Mouse (Mus musculus) layer of hippocampus, postnatal 10 days (tissue): ENCODE data around the gene Ewsr1. TPM values are rescaled to one million over a fixed set of nuclear protein-coding genes. Genes with fewer than 3 reads are reported as not detected.

Experiments used
- DNase-seq, 2 experiments: peaks; one replicate each; pipeline ENCODE4 v3.0.0; 2021; ENCODE audit warnings: low spot score in 2 of 2
- long read RNA-seq: library from polyadenylated mRNA; stranded (forward); transcript quantifications from one replicate; pipeline ENCODE4 v2.0.0, GENCODE M21; 2023
- total RNA-seq, 2 experiments: library from RNA; stranded (reverse); gene quantifications; 2 replicates each; pipeline ENCODE4 v1.2.3; 2021

Ewsr1 gene
- 100 to 1,000 TPM; 332 TPM for total RNA-seq
- long read RNA-seq, transcript Ewsr1-203 (17 exons, 2,588 nt), result major isoform, 79 of 179 reads
- long read RNA-seq, partial matches to known transcripts, result 43 of 179 reads
- long read RNA-seq, other reads (novel, unspliced or antisense), result 55 of 179 reads

DNA sequence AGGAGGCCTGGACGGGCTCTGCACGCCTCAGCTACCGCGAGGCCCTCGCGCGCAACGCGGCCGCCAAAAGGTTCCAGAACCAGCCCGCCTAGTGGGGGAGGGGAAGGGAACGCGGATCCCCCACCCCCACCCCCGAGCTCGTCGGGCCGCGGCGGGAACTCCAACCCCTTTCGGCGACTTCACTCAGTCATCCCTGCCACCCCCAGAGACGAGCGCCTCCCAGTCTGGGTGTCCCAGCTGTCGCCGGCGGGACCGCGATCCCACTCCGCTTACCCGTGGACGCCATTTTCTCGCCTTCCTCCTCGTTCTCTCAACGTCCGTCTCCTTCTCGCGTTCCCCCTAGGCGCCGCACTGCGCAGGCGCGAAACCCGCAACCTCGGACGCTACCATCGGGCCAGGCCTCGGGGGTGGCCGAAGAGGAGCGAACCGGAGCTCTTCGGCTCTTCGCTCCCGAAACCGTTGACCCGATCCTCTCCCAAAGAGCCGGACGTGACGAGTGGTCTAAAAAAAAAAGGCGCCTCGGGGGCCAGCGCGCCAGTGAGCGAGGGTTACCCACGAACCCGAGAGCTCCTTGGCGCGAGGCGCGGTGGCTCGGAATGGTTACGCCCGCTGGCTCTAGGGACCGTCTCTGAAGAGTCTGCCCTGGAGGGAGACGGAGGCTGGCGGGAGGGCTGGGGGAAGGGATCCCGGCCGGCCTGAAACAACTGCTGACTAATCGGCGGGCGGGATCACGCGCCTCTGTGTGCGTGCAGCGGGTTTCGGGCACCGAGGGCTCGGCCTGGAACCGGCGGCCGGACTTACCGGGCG is at the start of gene Ewsr1, which contains the start of gene Rhbdd3:
Gene Ewsr1, minus strand, starts transcription at position 531 of the 807 bp plus-strand sequence.
Gene Rhbdd3, plus strand, starts transcription at position 191 of the 807 bp plus-strand sequence.
- DNase-seq, result peak; percentile 99 to 100

DNA sequence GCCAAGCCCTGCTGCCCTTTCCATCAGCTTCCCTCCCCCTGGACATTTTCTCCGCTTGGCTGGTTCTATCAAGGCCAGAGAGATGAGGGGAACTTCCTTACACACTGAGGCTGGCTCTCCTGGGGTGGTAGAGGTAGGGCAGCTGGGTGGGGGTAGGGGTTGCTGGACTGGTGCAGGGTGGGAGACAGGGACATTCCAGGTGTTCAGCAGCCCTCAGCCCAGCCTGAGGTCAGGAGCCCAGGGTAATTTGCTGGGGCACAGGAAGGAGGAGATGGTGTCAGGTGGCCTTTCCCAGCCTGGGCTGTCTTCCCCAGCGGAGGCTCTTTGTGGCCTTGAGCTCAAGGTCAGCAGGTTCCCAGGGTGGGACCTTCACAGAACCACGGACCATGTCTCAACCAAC is 46.5 kb upstream of the Ewsr1 start:
- DNase-seq, result no peak

DNA sequence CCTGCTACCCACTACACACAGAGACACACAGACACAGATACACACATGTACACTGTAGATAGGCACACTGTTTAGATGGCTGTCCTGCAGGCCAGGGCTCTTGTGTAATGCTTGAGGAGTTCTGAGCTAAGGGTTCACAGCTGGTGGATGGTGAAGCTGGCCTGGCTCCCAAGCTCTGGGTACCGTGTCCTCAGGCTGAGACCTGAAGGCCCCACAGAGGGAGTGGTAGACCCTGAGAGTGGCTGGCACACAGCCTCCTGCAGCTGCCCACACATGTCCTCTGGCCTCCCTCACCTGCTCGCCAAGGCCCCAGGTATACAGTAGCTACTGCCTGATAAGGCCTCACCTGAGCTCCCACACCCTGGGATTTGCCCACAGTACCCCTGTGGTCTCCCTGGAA is 42.9 kb upstream of the Ewsr1 start:
- no peak for DNase-seq

DNA sequence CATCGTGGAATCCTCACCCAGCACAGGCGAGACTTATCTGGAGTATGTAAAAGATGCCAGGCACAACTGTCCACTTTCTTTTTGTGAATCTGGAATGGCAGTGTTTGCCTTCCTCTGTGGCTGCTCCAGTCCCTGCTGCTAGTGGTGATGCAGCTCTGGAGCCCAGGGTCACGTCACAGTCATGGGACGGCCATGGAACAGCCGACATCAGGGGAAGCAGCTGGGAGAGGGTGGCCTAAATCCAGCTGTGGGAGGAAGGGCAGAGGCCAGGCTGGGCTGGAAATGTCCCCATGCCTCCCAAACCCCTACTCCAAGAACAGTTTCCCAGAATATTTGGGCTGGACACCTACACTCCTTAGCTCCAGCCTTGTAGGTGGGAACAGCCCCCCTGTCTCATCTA is 42.2 kb upstream of the Ewsr1 start:
- no peak for DNase-seq

DNA sequence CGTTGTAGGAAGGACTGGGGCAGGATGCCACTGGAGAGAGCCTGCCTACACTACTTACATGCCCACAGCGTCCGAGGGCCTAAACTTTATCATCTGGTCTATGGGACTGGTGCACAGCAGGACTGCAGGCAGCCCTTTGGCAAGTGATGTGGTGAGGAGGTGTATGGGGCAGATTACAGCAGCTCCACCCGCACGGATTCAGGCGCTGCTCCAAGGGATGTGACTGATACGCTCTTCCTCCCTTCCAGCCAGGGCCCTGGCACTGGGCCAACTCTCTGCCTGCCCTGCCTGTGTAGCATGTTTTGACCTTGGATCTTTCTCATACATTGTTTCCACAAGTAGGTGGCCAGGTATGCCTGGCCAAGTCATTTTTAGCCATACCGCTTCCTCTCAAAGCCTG is 41.6 kb upstream of the Ewsr1 start:
- DNase-seq, result no peak

DNA sequence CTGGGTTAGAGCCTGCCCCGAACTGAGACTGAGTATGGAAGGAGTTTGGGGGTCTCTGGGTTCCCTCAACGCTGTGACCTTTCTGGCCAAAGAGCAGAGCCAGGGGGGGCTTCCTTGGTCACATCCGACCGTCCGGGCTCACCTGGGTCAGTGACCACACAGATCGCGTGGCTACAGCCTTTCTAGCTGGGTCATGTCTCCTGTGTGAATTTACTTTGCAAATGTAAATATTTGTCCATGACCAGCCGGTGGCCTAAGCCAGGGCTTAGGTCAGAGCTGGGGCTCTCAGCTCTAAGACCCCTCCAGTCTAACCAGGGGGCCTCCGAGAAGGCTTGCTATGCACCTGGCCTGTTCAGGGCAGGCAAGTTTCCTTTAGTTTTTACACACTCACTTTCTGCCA is 40.3 kb upstream of the Ewsr1 start:
- DNase-seq, result no peak

DNA sequence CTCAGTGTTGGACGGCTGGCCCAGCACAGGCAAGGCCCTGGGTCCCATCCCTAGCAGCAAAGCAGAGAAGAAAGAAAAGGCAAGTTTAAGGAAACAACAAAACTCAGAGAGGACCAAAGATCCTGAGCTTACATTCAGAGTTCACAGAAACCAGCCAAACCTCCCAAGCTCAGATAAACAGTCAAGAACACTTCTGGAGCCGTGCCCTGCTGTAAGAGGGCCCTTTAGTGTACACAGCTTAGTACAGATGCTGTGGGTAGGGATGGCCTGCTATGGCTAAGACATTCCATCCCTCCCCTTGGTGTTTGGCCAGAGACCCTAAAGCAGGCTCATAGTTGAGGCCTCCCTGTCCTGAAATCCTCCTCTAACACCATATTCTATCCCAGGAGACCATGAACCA is 39.6 kb upstream of the Ewsr1 start:
- DNase-seq, result no peak

DNA sequence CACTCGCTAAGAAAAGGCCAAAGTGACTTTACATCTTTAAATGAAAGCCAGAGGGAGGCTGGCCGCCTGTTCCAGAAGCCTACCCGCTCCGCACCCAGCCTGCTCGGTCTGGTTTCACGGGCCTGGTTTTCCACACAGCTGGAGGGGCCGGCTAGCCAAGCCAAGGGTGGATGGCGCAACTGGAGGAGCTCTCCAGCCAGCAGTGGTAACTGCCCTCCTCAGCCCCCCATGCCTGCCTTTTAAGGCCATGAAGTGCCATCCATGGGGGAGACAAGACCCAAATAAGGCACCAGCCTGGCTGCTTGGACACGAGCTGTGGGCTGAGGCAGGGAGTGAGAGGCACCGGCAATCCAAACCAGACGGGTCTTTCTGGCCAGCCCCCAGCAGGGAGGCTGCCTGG is 36.8 kb upstream of the Ewsr1 start:
- DNase-seq, result no peak

DNA sequence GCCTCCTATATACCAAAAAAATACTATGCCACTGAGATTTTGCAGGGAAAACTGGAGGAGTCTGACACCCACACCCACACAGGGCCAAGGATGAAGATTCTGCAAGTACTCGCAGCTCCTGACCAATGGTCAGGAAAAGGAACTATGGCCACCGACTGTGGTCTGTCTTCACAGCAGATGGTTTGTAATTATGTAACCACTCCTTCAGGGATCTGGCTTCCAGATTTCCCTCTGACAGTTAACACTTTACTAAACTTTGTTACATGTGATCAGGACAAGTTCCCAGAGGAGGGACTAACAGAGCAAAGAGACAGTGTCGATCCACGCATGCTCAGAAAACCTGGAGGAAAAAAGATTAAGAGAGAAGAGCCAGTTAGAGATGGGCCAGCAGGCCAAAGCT is 33.7 kb upstream of the Ewsr1 start:
- DNase-seq, result no peak

DNA sequence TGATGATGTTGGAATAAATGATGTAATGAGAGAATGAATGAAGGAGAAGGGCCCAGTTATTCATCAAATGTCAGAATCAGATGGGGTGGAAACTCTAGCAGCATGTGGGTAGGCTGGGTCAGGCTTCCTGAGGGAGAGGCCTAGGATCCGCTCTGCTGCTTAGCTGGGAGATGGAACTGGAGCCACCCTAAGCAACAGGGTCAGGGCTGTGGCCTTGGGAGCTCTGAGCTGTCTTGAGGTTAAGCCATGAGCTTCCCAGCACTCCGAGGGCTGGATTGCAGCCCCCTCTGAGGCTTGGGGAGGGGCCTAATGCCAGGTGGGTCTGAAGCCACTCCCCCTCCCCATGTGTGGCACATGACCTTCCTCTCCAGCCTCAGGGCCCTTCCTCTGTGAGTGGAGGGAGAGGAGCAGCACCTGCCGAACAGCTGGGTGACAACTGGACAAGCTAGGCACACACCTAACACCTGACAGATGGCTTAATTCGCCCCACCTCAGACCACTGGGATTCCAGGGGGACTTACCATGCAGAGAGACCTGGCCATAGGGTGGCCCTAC is 31.1 kb upstream of the Ewsr1 start:
- DNase-seq, result no peak

DNA sequence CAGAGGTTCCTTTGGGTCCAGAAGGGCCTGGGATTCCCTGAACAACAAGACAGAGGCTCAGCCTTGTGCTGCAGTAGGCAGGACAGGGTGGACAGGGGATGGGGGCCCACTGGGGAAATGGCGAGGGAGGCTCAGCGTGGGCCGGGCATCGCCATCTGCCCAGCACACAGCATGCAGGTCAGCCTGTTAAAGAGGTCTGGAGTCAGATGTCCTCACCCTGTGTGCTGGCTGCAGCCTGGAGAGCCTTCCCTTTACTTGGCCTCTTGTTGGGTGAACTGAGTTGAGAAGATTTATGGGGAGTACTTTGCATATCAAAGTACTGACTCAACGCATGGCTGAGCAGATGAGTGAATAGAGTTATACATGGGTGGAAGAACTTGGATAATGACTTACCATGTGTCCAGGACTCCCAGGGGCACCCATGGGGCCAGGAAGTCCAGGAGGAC is 30.0 kb upstream of the Ewsr1 start:
- DNase-seq, result no peak

DNA sequence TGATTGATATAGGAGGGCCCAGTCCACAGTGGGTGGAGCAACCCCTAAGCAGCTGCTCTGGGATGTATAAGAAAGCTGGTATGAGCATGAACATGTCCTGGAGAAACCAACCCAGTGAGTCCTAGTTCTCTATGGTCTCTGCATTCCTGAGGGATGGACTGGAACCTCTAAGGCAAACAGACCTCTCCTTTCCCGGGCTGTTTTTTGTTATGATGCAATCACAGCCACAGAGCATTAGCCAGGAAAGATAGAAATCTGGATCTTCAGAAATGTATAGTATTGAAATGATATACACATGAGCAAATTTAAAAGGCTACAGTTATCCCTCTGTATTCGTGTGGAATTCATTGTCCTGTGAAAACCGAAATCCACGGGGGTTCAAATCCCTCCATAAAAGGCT is 26.6 kb upstream of the Ewsr1 start:
- no peak for DNase-seq

DNA sequence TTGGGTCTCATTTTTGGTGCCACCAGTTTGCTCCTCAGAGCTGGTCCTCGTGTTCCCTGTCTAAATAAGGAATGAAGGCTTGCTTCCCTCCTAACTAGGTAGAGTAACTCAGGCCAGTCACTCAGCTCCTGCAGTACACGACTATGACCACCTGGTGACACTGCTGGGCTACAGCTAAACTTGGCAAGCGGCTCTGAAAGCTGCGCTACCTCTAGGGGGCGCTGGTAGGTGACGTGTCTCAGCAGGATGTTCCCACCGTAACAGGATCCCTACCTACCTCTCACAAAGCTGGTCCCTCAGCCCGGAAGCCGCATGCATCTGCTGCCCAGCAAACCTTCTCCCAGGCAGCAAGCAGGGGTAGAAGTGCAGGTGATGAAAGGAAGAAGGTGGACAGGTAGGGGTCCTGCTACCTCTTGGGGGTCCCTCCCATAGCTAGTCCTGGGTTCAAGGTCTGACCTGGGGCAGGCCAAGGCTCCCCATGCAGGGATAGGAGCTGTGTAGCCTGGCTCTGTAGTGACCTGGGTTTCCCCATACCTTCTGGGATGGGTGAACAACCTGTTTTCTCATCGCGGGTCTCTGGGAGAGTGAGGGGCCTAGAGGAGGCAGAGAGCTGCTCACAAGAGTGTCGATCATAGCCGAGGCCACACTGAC is 16.0 kb upstream of the Ewsr1 start:
- peak; percentile 91 to 93 for DNase-seq

DNA sequence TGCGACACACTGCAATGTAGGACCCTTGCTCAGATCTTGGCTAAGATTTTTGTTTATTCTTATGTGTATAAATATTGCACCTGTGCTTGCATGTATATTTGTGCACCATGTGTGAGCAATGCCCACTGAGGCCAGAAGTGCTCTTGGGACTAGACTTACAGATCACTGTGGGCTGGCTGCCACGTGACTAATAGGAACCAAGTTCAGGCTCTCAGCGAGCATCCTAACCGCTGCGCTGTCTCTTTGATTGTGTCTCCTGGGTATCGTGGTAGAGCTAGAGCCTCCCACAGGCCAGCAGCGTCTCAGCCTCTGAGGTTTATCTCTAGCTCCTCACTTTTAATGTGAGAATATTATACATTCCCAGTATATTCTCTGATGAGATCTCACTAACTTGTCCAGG is 14.6 kb upstream of the Ewsr1 start:
- DNase-seq, result no peak

DNA sequence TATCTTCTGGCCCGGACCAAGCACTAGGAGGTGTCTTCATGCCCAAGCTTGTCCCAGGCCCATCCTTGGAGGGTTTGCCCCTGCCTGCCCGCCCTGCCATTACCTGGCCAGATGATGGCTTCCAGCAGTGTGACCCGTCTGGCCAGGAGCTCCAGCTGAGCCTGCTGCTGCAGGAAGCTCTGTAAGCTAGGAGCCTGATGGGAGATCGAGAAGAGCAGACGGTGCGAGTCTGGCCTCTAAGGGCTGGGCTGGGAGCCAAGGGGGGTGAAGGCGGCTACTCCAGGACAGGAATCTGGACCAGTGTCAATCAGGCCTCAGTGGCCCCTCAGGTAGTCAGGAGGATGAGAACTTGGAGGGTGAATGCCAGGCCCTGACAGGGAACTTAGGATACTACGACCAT is 10.4 kb upstream of the Ewsr1 start:
- peak in 1 of 2 experiments; percentile 10 for DNase-seq

DNA sequence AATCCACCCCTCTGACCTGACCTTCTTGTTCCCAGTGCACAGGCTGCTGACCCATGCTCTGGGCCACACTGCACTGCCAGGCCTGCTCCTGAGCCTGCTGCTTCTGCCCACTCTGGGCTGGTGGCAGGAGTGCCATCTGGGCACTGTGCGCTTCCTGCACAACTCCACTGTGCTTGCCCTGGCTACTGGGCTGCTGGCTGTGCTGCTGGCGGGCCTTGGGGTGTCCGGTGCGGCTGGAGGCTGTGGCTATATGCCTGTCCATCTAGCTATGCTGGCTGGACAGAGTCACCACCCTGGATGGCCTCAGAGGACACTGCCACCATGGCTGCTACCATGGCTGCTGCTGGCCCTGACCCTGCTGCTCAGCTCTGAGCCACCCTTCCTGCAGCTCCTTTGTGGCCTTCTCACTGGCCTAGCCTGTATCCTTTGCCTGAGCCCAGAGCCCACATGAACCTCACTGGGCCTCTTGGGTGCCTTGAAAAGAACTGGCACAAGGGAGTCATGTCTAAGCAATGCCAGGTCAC is 5.0 kb upstream of the Ewsr1 start:
- DNase-seq, result no peak

DNA sequence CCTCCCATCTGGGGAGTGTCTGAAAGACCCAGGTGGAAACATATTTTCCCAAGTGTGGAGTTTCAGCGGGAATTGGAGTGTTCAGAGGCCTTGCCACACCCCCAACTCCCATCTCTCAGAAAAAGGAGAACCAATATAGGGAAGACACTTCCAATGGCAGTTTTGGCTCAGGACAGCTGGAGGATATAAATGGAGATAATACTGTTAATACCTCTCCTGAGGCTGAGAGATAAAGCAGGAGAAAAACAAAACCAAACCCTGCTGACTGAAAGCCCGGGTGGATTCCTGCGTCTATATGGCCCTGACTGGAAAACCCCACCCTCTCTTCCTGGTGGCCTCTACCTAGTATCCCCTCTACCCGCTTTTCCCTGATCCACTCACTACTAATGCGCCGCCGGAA is 3.3 kb upstream of the Ewsr1 start:
- DNase-seq, result no peak

DNA sequence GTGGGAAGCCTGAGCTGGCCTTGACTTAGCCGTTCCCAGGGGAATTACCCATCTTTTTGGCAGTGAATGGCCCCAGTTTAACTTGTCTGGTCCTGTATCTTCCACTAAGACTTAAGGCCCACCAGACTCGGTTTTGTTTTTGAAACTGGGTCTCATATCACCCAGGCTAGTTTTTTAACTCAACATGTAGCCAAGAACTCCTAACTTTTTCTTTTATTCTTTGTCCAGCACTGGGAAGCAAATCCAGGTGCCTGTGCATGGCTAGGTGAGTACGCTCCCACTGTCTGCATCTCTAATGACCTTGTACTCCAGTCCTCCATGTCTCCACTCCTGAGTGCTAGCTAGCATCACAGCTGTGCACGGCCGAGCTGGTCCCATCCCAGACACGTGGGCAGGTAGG is 2.6 kb upstream of the Ewsr1 start:
- no peak for DNase-seq

DNA sequence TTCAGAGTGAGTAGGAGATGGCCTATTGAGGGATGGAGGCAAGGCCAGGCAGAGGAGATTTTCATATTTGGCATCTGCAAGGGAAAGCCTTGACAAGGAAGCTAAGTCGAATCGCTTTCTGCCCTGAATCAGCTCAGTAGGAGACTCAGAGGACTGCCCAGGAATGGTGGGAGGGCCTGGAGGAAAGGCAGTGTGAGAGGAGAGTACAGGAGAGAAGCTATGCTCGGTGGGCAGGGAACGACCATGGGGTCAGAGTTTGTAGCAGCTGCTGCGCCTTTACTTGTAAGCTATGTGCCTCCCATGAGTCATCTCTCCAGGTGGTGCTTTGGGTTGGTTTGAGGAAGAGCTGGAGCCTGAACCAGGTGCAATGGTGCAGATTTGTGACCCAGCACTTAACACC is 1.7 kb upstream of the Ewsr1 start:
- no peak for DNase-seq

DNA sequence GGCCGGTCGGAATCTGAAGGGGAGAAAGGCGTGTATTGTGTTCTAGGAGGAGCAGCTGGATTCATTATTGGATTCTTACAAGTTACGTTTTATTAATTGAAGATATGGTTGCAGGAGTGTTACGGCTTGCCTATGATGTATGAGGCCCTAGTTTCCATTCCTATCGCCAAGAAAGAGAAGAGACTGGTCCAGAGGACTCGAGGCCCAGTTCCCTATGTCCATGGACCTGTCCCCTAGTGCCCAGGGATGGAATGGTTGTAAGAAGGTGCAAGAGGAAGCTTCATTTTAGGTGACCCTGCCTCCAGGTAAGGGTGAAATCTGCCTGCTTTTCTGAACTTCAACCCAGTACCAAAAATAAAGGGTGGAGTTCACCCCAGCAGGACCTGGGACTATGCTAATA is 1.2 kb upstream of the Ewsr1 start:
- no peak for DNase-seq

DNA sequence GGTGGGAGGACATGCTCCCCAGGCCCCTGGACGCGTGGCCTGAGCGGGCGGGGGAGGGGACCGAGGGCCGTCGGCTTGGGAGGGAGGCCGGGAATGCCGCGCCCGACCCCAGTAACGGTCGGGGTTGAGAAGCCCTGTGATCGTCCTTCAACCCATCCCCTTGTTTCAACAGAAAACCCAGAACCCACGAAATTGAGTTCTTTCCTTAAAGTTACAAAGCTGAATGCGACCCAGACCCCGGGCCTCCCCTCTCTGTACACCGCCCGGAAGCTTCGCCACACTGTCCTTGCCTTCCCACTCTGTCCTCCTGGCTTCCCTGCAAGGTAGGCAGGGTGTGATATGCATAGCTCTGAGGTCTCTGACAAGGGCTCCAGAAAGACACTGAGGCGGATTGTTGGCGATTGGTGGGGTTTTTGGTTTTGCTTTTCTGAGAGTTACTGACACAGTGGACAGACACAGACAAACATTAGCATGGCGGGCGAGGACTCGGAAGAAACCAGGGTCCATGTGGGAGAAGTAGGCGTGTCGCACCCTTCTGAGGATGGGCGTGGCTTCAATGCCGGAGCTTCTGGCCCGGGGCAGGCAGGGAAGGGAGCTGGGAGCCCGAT is 614 bp upstream of the Ewsr1 start:
- peak; percentile 71 to 77 for DNase-seq
